Mouse (Mus musculus) midbrain, embryonic 13.5 days (tissue): ENCODE data around the gene Efcab8. TPM values are rescaled to one million over a fixed set of nuclear protein-coding genes. Genes with fewer than 3 reads are reported as not detected.

Source experiments
- ATAC-seq: fragments of 200-750 bp; cut with Nextera tagmentation; 2 replicates; pipeline ENCODE4 v1.8.0; 2017; ENCODE audit warnings: mild to moderate bottlenecking, moderate TSS enrichment, moderate library complexity
- H3K27ac ChIP-seq: fragments of 300-500 bp; sonication (generic); 2 replicates; pipeline ENCODE4 v1.5.1; 2015; ENCODE audit warnings: inconsistent platforms, mild to moderate bottlenecking, moderate library complexity
- H3K27me3 ChIP-seq: fragments of 300-500 bp; sonication (generic); 2 replicates; pipeline ENCODE4 v1.6.1; 2015; ENCODE audit warnings: mild to moderate bottlenecking, inconsistent platforms
- H3K36me3 ChIP-seq: fragments of 300-500 bp; sonication (generic); 2 replicates; pipeline ENCODE4 v1.6.1; 2015; ENCODE audit warnings: mild to moderate bottlenecking, inconsistent platforms
- H3K4me1 ChIP-seq: fragments of 300-500 bp; sonication (generic); replicated peaks from 2 replicates; pipeline ENCODE4 v1.6.1; 2015; ENCODE audit warnings: inconsistent platforms
- H3K4me2 ChIP-seq: fragments of 300-500 bp; sonication (generic); replicated peaks from 2 replicates; pipeline ENCODE4 v1.6.1; 2015; ENCODE audit warnings: moderate library complexity, mild to moderate bottlenecking, inconsistent platforms
- H3K4me3 ChIP-seq: fragments of 300-500 bp; sonication (generic); replicated peaks from 2 replicates; pipeline ENCODE4 v1.5.1; 2015; ENCODE audit warnings: mild to moderate bottlenecking, inconsistent platforms
- H3K9ac ChIP-seq: fragments of 300-500 bp; sonication (generic); replicated peaks from 2 replicates; pipeline ENCODE4 v1.6.1; 2015; ENCODE audit warnings: mild to moderate bottlenecking, inconsistent platforms
- H3K9me3 ChIP-seq: fragments of 300-500 bp; sonication (generic); 2 replicates; pipeline ENCODE4 v1.6.1; 2016; ENCODE audit warnings: mild to moderate bottlenecking, inconsistent platforms
- WGBS: fragments of 180-500 bp; shearing (Covaris S2); methylation state at CpG from one replicate; pipeline ENCODE4 v1.1.7; 2015; 5-methylcytosine and 5-hydroxymethylcytosine counted together
- polyA plus RNA-seq: library from polyadenylated mRNA; unstranded; fragments of >200 nt; fragmentation: Nextera tagmentation; extraction: Ambion mirVana; gene quantifications from 2 replicates; pipeline ENCODE4 v1.2.1, GENCODE M21; 2015

The Efcab8 gene
- polyA plus RNA-seq, 1 experiment from 2014 or later, result not detected

- peaks cover 4% of the 10 kb centered on the region; the same call in 1 of the 2 replicates for H3K4me1 ChIP-seq
- H3K36me3 ChIP-seq, result no peaks in the 10 kb centered on the region
- no peak for ATAC-seq
- no peaks in the 10 kb centered on the region for H3K27me3 ChIP-seq
- no peaks in the 10 kb centered on the region for H3K9me3 ChIP-seq
- H3K9ac ChIP-seq, result no peak overlapping the region
- H3K4me3 ChIP-seq, result no peak overlapping the region
- no peak overlapping the region for H3K4me2 ChIP-seq
- 86% methylated on average over 8 of the region's 8 CpGs for WGBS
- H3K27ac ChIP-seq, result no peak overlapping the region
These were observed 47.6 kb downstream of the Efcab8 start for GRCm38 (mm10) chr2:153827171-153827830.

DNA sequence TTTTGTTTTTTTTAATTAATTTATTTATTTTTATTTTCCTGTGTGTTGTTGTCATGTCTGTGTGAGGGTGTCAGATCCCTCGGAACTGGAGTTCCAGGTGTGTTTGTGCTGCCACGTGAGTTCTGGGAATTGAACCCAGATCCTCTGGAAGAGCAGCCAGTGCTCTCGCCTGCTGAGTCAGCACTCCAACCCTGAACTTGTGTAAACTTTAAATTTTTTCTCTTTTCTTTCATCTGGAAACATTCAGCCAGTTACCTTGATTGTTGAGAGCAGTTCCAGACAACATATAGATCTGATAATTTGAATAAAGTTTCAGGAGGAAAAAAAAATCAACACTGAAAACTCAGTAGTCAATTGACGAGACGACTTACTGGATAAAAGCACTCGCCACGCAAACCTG is 49.0 kb downstream of the Efcab8 start:
- Histone ChIP-seq H3K9me3 (no peaks in the 10 kb centered on the region), H3K4me1 (peaks cover 4% of the 10 kb centered on the region; the same call in 1 of the 2 replicates), H3K36me3 (no peaks in the 10 kb centered on the region), H3K4me2 (no peak overlapping the region), H3K27ac (no peak overlapping the region), H3K27me3 (no peaks in the 10 kb centered on the region), H3K4me3 (no peak overlapping the region), H3K9ac (no peak overlapping the region)
- 86% methylated on average over 7 of the region's 7 CpGs for WGBS
- ATAC-seq, result no peak

DNA sequence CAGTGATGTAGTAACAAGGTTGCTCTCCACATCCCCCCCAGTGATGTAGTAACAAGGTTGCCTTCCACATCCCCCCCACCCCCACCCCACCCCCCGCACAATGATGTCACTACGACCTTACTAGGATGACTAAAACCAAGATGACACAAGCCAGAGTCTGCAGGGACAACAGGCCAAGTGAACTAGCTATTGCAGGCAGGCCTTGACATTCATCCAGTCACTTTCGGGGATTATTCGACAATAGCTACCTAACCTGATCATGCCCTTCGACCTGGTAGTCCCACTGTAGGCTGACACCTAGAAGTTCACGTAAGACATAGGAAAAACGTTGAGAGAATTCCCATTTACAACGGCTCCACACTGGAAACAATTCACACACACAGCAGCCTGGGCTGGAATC is 53.6 kb downstream of the Efcab8 start:
- no peak for ATAC-seq

DNA sequence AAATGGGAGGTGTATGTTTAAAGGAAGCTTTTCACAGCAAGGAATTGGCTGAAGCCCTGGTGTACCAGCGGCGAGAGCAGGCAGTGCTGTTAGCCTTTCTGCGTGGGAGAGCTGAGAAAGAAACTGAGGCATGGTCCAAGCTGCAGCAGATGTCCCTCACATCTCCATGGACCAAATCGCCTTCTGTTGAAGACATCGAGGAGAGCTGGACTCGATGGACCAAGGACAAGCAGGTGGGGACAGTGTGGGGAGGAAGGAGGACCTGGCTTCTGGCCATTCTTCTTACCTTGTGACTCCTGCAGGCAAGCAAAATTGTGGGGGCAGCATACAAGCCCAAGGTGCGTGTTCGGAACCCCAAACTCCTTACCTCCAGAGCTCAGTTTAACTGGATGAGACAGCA is 63.1 kb downstream of the Efcab8 start:
- no peak for ATAC-seq
- Histone ChIP-seq H3K9ac (no peak overlapping the region), H3K27ac (no peak overlapping the region), H3K4me1 (no peaks in the 10 kb centered on the region), H3K27me3 (no peaks in the 10 kb centered on the region), H3K9me3 (no peaks in the 10 kb centered on the region), H3K36me3 (no peaks in the 10 kb centered on the region), H3K4me2 (no peak overlapping the region), H3K4me3 (no peak overlapping the region)
- 85% methylated on average over 8 of the region's 8 CpGs for WGBS

More for the DNA sequence above, 53.6 kb downstream of the Efcab8 start:
- Histone ChIP-seq H3K36me3 (no peaks in the 10 kb centered on the region), H3K4me2 (no peak overlapping the region), H3K4me1 (no peaks in the 10 kb centered on the region), H3K9ac (no peak overlapping the region), H3K27ac (no peak overlapping the region), H3K27me3 (no peaks in the 10 kb centered on the region), H3K4me3 (no peak overlapping the region), H3K9me3 (no peaks in the 10 kb centered on the region)
- WGBS, result 91% methylated on average over 8 of the region's 8 CpGs

GRCm38 (mm10) chr2:153848389-153848788 is 68.7 kb downstream of the Efcab8 start:
- H3K9ac ChIP-seq, result no peak overlapping the region

GRCm38 (mm10) chr2:153850351-153851029 is 70.8 kb downstream of the Efcab8 start:
- WGBS, result 86% methylated on average over 6 of the region's 6 CpGs
- Histone ChIP-seq H3K4me2 (no peak overlapping the region), H3K27me3 (0 out of 2 replicates have a peak, but pooled peaks cover 4% of the 10 kb centered on the region), H3K4me1 (peaks cover 9% of the 10 kb centered on the region), H3K4me3 (no peak overlapping the region), H3K27ac (no peak overlapping the region), H3K36me3 (no peaks in the 10 kb centered on the region), H3K9ac (no peak overlapping the region), H3K9me3 (no peaks in the 10 kb centered on the region)
- no peak for ATAC-seq

More at GRCm38 (mm10) chr2:153848389-153848788, 68.7 kb downstream of the Efcab8 start:
- Histone ChIP-seq H3K27ac (no peak overlapping the region), H3K9me3 (no peaks in the 10 kb centered on the region), H3K36me3 (no peaks in the 10 kb centered on the region), H3K4me2 (no peak overlapping the region), H3K4me3 (no peak overlapping the region), H3K27me3 (no peaks in the 10 kb centered on the region), H3K4me1 (peaks cover 3% of the 10 kb centered on the region; the same call in 1 of the 2 replicates)
- WGBS, result 76% methylated on average over 3 of the region's 3 CpGs
- no peak for ATAC-seq

GRCm38 (mm10) chr2:153851030-153851360 is 71.3 kb downstream of the Efcab8 start:
- peaks cover 9% of the 10 kb centered on the region for H3K4me1 ChIP-seq
- ATAC-seq, result no peak
- no peak overlapping the region for H3K4me2 ChIP-seq
- 55% methylated on average over 4 of the region's 4 CpGs for WGBS
- H3K27ac ChIP-seq, result no peak overlapping the region
- no peaks in the 10 kb centered on the region for H3K36me3 ChIP-seq
- H3K9me3 ChIP-seq, result no peaks in the 10 kb centered on the region
- H3K4me3 ChIP-seq, result no peak overlapping the region
- H3K27me3 ChIP-seq, result 0 out of 2 replicates have a peak, but pooled peaks cover 4% of the 10 kb centered on the region
- no peak overlapping the region for H3K9ac ChIP-seq

GRCm38 (mm10) chr2:153853544-153853943 is 73.8 kb downstream of the Efcab8 start:
- Histone ChIP-seq H3K4me3 (no peak overlapping the region), H3K27me3 (peaks cover 7% of the 10 kb centered on the region; the same call in 1 of the 2 replicates), H3K27ac (no peak overlapping the region), H3K4me2 (no peak overlapping the region), H3K36me3 (no peaks in the 10 kb centered on the region), H3K4me1 (peaks cover 9% of the 10 kb centered on the region), H3K9me3 (no peaks in the 10 kb centered on the region), H3K9ac (no peak overlapping the region)
- WGBS, result 1% methylated on average over 5 of the region's 5 CpGs
- ATAC-seq, result peak; percentile 43; the same call in 1 of the 2 replicates

DNA sequence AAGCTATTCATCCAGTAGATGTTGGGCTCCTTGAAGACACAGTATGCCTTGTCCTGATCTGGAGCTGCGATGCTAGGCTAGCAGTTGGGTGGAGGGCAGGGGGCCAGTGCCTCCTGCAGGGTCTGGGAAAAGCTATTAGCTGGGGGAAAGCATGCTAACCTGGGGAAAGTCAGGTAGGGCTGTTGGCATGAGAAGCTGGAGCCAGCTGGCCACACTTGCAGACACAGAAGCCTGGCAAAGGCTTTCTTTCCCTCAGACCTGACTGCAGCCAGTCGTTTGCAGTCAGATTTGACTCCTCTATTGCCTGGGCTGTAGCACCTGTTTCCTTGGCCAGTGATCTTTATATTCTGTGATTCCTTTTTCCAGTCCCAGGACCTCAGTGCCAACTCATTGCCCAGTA is 79.8 kb downstream of the Efcab8 start:
- no peak overlapping the region for H3K9ac ChIP-seq
- 75% methylated on average over 2 of the region's 2 CpGs for WGBS
- no peaks in the 10 kb centered on the region for H3K36me3 ChIP-seq
- no peaks in the 10 kb centered on the region for H3K9me3 ChIP-seq
- no peak overlapping the region for H3K27ac ChIP-seq
- H3K4me2 ChIP-seq, result no peak overlapping the region
- H3K4me1 ChIP-seq, result no peaks in the 10 kb centered on the region
- no peak overlapping the region for H3K4me3 ChIP-seq
- H3K27me3 ChIP-seq, result peaks cover 7% of the 10 kb centered on the region; the same call in 1 of the 2 replicates
- no peak for ATAC-seq

DNA sequence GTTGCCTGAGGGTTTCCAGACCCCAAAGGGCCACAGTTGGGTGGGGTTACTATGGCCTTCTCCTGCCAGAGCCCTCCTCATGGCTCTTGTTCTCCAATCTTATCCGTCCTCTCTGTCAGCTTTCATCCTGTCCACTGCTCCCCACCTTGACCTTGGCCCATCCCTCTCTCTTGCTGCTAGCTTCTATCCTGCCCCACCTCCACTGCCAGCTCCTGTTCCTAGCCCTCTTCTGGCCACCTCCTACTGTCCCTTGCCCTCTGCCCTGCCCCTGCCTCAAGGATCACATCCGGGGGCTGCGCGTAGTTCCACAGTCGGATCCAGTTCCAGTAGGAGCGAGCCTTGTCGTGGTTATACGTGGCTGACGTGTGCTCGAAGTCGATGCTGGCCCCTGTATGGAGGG is 80.6 kb downstream of the Efcab8 start:
- Histone ChIP-seq H3K27me3 (peaks cover 4% of the 10 kb centered on the region; the same call in 1 of the 2 replicates), H3K9ac (no peak overlapping the region), H3K36me3 (no peaks in the 10 kb centered on the region), H3K4me3 (no peak overlapping the region), H3K4me1 (no peaks in the 10 kb centered on the region), H3K27ac (no peak overlapping the region), H3K4me2 (no peak overlapping the region), H3K9me3 (no peaks in the 10 kb centered on the region)
- no peak for ATAC-seq
- WGBS, result 94% methylated on average over 11 of the region's 11 CpGs

DNA sequence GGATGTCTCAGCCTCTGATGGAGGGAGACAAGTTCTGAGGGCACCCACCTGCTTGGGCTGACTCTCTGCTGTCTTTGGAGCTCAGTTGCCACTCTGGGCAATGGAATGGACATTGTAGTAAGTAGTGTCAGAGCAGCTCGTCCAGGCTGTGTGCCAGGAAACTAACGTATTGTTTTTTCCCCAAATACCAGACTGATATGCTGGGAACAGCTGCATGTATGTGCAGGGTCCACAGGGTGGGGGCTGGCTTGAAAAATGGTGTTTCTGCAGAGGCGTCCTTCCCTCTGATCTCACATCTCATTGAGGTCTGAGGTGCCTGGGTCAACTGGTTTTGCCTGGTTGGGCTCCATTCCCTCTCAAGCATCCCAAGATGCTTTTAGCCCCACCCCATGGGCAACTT is 81.0 kb downstream of the Efcab8 start:
- H3K4me3 ChIP-seq, result no peak overlapping the region
- no peak overlapping the region for H3K4me2 ChIP-seq
- no peaks in the 10 kb centered on the region for H3K9me3 ChIP-seq
- WGBS, result 79% methylated on average over 3 of the region's 3 CpGs
- H3K36me3 ChIP-seq, result no peaks in the 10 kb centered on the region
- no peak overlapping the region for H3K9ac ChIP-seq
- peaks cover 4% of the 10 kb centered on the region; the same call in 1 of the 2 replicates for H3K27me3 ChIP-seq
- no peaks in the 10 kb centered on the region for H3K4me1 ChIP-seq
- no peak for ATAC-seq
- no peak overlapping the region for H3K27ac ChIP-seq

- no peaks in the 10 kb centered on the region for H3K9me3 ChIP-seq
- H3K27me3 ChIP-seq, result no peaks in the 10 kb centered on the region
- 73% methylated on average over 3 of the region's 3 CpGs for WGBS
These were observed 82.2 kb downstream of the Efcab8 start for GRCm38 (mm10) chr2:153861960-153862359.

More at GRCm38 (mm10) chr2:153861960-153862359, 82.2 kb downstream of the Efcab8 start:
- H3K4me3 ChIP-seq, result no peak overlapping the region
- no peak overlapping the region for H3K9ac ChIP-seq
- H3K27ac ChIP-seq, result no peak overlapping the region
- H3K36me3 ChIP-seq, result no peaks in the 10 kb centered on the region
- H3K4me2 ChIP-seq, result no peak overlapping the region
- H3K4me1 ChIP-seq, result no peaks in the 10 kb centered on the region
- ATAC-seq, result no peak
